Mouse (Mus musculus) frontal cortex, postnatal 10 days (tissue): Measurements from ENCODE around the gene Limch1.

Experiments
- DNase-seq, 2 experiments: peaks; one replicate each; pipeline ENCODE4 v3.0.0; 2022; ENCODE audit warnings: low spot score in 2 of 2, mixed read lengths in 1 of 2

The Limch1 gene

GRCm38 (mm10) chr5:66784624-66785361 is 39.2 kb downstream of the Limch1 start:
- no peak for DNase-seq

- no peak for DNase-seq
Measured at GRCm38 (mm10) chr5:66785995-66786620, 40.5 kb downstream of the Limch1 start.

- no peak for DNase-seq
Measured at GRCm38 (mm10) chr5:66786621-66787061, 41.0 kb downstream of the Limch1 start.

- DNase-seq = no peak
Measured at GRCm38 (mm10) chr5:66789041-66789440, 43.4 kb downstream of the Limch1 start.

- DNase-seq = no peak
Measured at GRCm38 (mm10) chr5:66791161-66791560, 45.5 kb downstream of the Limch1 start.

- DNase-seq = no peak
Measured at GRCm38 (mm10) chr5:66793251-66793650, 47.6 kb downstream of the Limch1 start.

- DNase-seq = no peak
Measured at GRCm38 (mm10) chr5:66797326-66797725, 51.7 kb downstream of the Limch1 start.

- no peak for DNase-seq
Measured at GRCm38 (mm10) chr5:66798135-66798534, 52.5 kb downstream of the Limch1 start.

GRCm38 (mm10) chr5:66798591-66799003 is 53.0 kb downstream of the Limch1 start:
- no peak for DNase-seq

- DNase-seq = no peak
Measured at GRCm38 (mm10) chr5:66800243-66800642, 54.6 kb downstream of the Limch1 start.

- no peak for DNase-seq
Measured at GRCm38 (mm10) chr5:66800977-66801376, 55.4 kb downstream of the Limch1 start.

GRCm38 (mm10) chr5:66802196-66802595 is 56.6 kb downstream of the Limch1 start:
- no peak for DNase-seq

- no peak for DNase-seq
Measured at GRCm38 (mm10) chr5:66806335-66806734, 60.7 kb downstream of the Limch1 start.

GRCm38 (mm10) chr5:66807737-66808136 is 62.1 kb downstream of the Limch1 start:
- no peak for DNase-seq

GRCm38 (mm10) chr5:66809016-66809570 is 63.5 kb downstream of the Limch1 start:
- no peak for DNase-seq

GRCm38 (mm10) chr5:66810396-66810795 is 64.8 kb downstream of the Limch1 start:
- DNase-seq = no peak

- DNase-seq = no peak
Measured at GRCm38 (mm10) chr5:66814674-66815073, 69.0 kb downstream of the Limch1 start.

- no peak for DNase-seq
Measured at GRCm38 (mm10) chr5:66815877-66816276, 70.2 kb downstream of the Limch1 start.

- no peak for DNase-seq
Measured at GRCm38 (mm10) chr5:66816751-66817150, 71.1 kb downstream of the Limch1 start.

- DNase-seq = no peak
Measured at GRCm38 (mm10) chr5:66817184-66817956, 71.7 kb downstream of the Limch1 start.

GRCm38 (mm10) chr5:66822500-66823205 is 77.0 kb downstream of the Limch1 start:
- DNase-seq = no peak

- no peak for DNase-seq
Measured at GRCm38 (mm10) chr5:66825586-66825985, 80.0 kb downstream of the Limch1 start.
